Mouse (Mus musculus) bone marrow macrophage, adult 2 months (primary cell): ENCODE measurements around the gene Plin5. TPM values are rescaled to one million over a fixed set of nuclear protein-coding genes. Genes with fewer than 3 reads are reported as not detected.

ENCODE experiments used
- H3K27ac ChIP-seq: 2 replicates; pipeline ENCODE4 v1.5.1; 2012; ENCODE audit warnings: low read depth, low read length; ENCODE audit not compliant: insufficient read depth
- H3K4me1 ChIP-seq: 2 replicates; pipeline ENCODE4 v1.6.1; 2012; ENCODE audit warnings: low read length; ENCODE audit not compliant: control insufficient read depth, insufficient read depth
- H3K4me3 ChIP-seq: 2 replicates; pipeline ENCODE4 v1.5.1; 2012; ENCODE audit warnings: mild to moderate bottlenecking, low read length, moderate library complexity; ENCODE audit not compliant: insufficient read depth
- CTCF ChIP-seq: IDR thresholded peaks from 2 replicates; pipeline ENCODE4 v1.5.1; 2012; ENCODE audit warnings: low read depth, mild to moderate bottlenecking, low read length, moderate library complexity
- POLR2A ChIP-seq: IDR thresholded peaks from 2 replicates; pipeline ENCODE4 v1.6.1; 2012; ENCODE audit warnings: mild to moderate bottlenecking, low read depth, low read length, borderline replicate concordance
- polyA plus RNA-seq: library from polyadenylated mRNA; stranded (reverse); fragments of >200 nt; gene quantifications from 2 replicates; pipeline ENCODE4 v1.2.4, GENCODE M21; 2012; ENCODE audit not compliant: missing spikeins, insufficient read depth, insufficient read length

Plin5 gene
- polyA plus RNA-seq, 1 experiment = not detected

GRCm38 (mm10) chr17:56123161-56123560, 5.8 kb upstream of the Plin5 start:
- Histone ChIP-seq H3K27ac (no peak overlapping the region), H3K4me3 (no peak overlapping the region), H3K4me1 (peaks cover 4% of the 10 kb centered on the region)
- TF ChIP-seq CTCF = no peak
- no peak for TF ChIP-seq POLR2A

- H3K27ac ChIP-seq = no peak within 1 kb of the TSS
- peaks cover 4% of the 10 kb centered on the region for H3K4me1 ChIP-seq
- no peak for TF ChIP-seq CTCF
- no peak for TF ChIP-seq POLR2A
- H3K4me3 ChIP-seq = no peak within 1 kb of the TSS
Observed at GRCm38 (mm10) chr17:56121826-56122225, 4.4 kb upstream of the Plin5 start, which contains the start of gene Lrg1. Lrg1 (minus strand) TSS chr17:56122001.

- Histone ChIP-seq H3K4me1 (peaks cover 4% of the 10 kb centered on the region), H3K27ac (no peak overlapping the region), H3K4me3 (peak overlapping the region; percentile 27)
- TF ChIP-seq CTCF (no peak), POLR2A (no peak)
Observed at GRCm38 (mm10) chr17:56119981-56120880, 2.8 kb upstream of the Plin5 start.

GRCm38 (mm10) chr17:56119431-56119830, 2.0 kb upstream of the Plin5 start:
- no peak for TF ChIP-seq POLR2A
- TF ChIP-seq CTCF = 0 out of 2 replicates have a peak, but pooled peaks have one; percentile 21
- no peak overlapping the region for H3K27ac ChIP-seq

GRCm38 (mm10) chr17:56116193-56116592, 1.2 kb downstream of the Plin5 start:
- TF ChIP-seq POLR2A (no peak), CTCF (no peak)

More at GRCm38 (mm10) chr17:56119431-56119830, 2.0 kb upstream of the Plin5 start:
- Histone ChIP-seq H3K4me1 (peaks cover 4% of the 10 kb centered on the region), H3K4me3 (peak overlapping the region; percentile 27)

GRCm38 (mm10) chr17:56112743-56113142, 4.7 kb downstream of the Plin5 start:
- TF ChIP-seq POLR2A = no peak
- no peak for TF ChIP-seq CTCF
- Histone ChIP-seq H3K27ac (no peak overlapping the region), H3K4me3 (no peak overlapping the region), H3K4me1 (no peaks in the 10 kb centered on the region)

More at GRCm38 (mm10) chr17:56116193-56116592, 1.2 kb downstream of the Plin5 start:
- Histone ChIP-seq H3K4me3 (no peak overlapping the region), H3K4me1 (peaks cover 3% of the 10 kb centered on the region), H3K27ac (no peak overlapping the region)

- TF ChIP-seq CTCF (peak; percentile 91), POLR2A (no peak)
- Histone ChIP-seq H3K4me3 (no peak overlapping the region), H3K4me1 (no peaks in the 10 kb centered on the region), H3K27ac (no peak overlapping the region)
Observed at GRCm38 (mm10) chr17:56111864-56112263, 5.5 kb downstream of the Plin5 start.

- TF ChIP-seq POLR2A (no peak), CTCF (no peak)
- Histone ChIP-seq H3K4me3 (no peak overlapping the region), H3K4me1 (no peaks in the 10 kb centered on the region), H3K27ac (no peak overlapping the region)
Observed at GRCm38 (mm10) chr17:56111021-56111420, 6.4 kb downstream of the Plin5 start.

GRCm38 (mm10) chr17:56110571-56110970, 6.8 kb downstream of the Plin5 start:
- Histone ChIP-seq H3K4me1 (no peaks in the 10 kb centered on the region), H3K27ac (no peak overlapping the region), H3K4me3 (no peak overlapping the region)
- TF ChIP-seq CTCF = no peak
- no peak for TF ChIP-seq POLR2A

- Histone ChIP-seq H3K27ac (no peak within 1 kb of the TSS), H3K4me3 (no peak within 1 kb of the TSS), H3K4me1 (no peaks in the 10 kb centered on the region)
- TF ChIP-seq POLR2A (no peak), CTCF (no peak)
Observed at GRCm38 (mm10) chr17:56109219-56110051, 8.0 kb downstream of the Plin5 start, which contains the start of gene Plin4. Plin4 (minus strand) TSS chr17:56109803.
